In the genomic region with DNA sequence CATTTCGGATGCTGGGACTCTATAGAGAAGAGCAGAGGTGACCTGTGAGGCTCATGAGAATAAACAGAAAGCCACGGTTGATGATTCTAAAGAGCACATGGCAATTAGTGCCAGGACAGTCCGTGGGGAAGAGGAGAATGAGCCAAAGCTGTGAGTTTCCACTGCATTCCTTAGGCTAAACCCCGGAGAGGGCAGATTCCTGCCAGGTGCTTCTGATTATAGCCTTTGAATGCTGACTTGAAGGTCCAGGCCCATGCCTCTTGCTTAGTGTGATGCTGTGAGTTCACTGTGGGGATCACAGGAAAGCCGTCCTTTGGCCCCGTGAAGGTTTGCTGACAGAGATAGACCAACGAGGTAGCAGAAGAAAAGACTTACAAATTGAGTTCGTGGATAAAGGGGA, we compare ENCODE assay signal across 16 mouse cellular contexts. TPM values are rescaled to one million over a fixed set of nuclear protein-coding genes. Genes with fewer than 3 reads are reported as not detected.
"Had no signal": no experiment of that assay in that cellular context is flagged by ENCODE, and none has a peak within 500 bp of the region (broad histone marks: within the 10 kb centered on the region; RNA-seq: fewer than 3 reads in every experiment).

No protein-coding gene starts in this region.

- H3K9me3 ChIP-seq: limb, embryonic 15.5 days; liver, embryonic 15.5 days; lung, embryonic 15.5 days; megakaryocyte, embryonic 14.5 days; midbrain, embryonic 10.5 days; midbrain, embryonic 13.5 days had no signal

- H3K27me3 ChIP-seq: limb, embryonic 15.5 days; liver, embryonic 15.5 days; lung, embryonic 15.5 days; megakaryocyte, embryonic 14.5 days; midbrain, embryonic 13.5 days had no signal

- H3K27ac ChIP-seq: limb, embryonic 15.5 days; liver, embryonic 15.5 days; lung, embryonic 15.5 days; midbrain, embryonic 10.5 days; midbrain, embryonic 13.5 days had no signal

- H3K4me2 ChIP-seq: limb, embryonic 15.5 days; liver, embryonic 11.5 days; liver, embryonic 15.5 days; lung, embryonic 15.5 days; midbrain, embryonic 13.5 days had no signal

- H3K4me3 ChIP-seq: limb, embryonic 15.5 days; liver, embryonic 15.5 days; lung, embryonic 15.5 days; megakaryocyte, embryonic 14.5 days; midbrain, embryonic 10.5 days; midbrain, embryonic 13.5 days had no signal

- ATAC-seq: midbrain, embryonic 13.5 days had no signal

- DNase-seq: kidney, postnatal 14 days; kidney, postnatal 4 days; left cerebral cortex, postnatal 4 days; lung, adult 18-20 months; lung, postnatal 10 days; lung, postnatal 36 days; thymus, adult 18-20 months; thymus, postnatal 36 days had no signal

- H3K36me3 ChIP-seq: limb, embryonic 15.5 days; liver, embryonic 15.5 days; lung, embryonic 15.5 days; midbrain, embryonic 10.5 days; midbrain, embryonic 13.5 days had no signal

- H3K9ac ChIP-seq: limb, embryonic 15.5 days; liver, embryonic 15.5 days; lung, embryonic 15.5 days; midbrain, embryonic 13.5 days had no signal

- H3K4me1 ChIP-seq: liver, embryonic 15.5 days; lung, embryonic 15.5 days; megakaryocyte, embryonic 14.5 days; midbrain, embryonic 10.5 days; midbrain, embryonic 13.5 days had no signal

RNA-seq across cellular contexts. Expression of gene Tmem182, which starts 19.5 kb away (rescaled TPM):
- polyA plus RNA-seq: midbrain, embryonic 10.5 days; small intestine, adult 2 months had no signal
